Mouse (Mus musculus): ENCODE data around the gene Cluh. TPM values are rescaled to one million over a fixed set of nuclear protein-coding genes. Genes with fewer than 3 reads are reported as not detected.

The Cluh gene
- total RNA-seq (2021), result 10 to 100 TPM; 73.7 to 73.9 TPM
- long read RNA-seq, full-length matches to known transcripts, result 41 of 115 reads
- long read RNA-seq, partial matches to known transcripts, result 43 of 115 reads
- long read RNA-seq, other reads (novel, unspliced or antisense), result 31 of 115 reads

GRCm38 (mm10) chr11:74649095-74649646, at the start of gene Cluh:
Gene Cluh, plus strand, starts transcription at chr11:74649495.
- peak; percentile 97 to 99 for DNase-seq (ENCODE audit: low spot score in 2 of 2)

GRCm38 (mm10) chr11:74602286-74602685, 47.0 kb upstream of the Cluh start:
- no peak for DNase-seq (ENCODE audit: low spot score in 2 of 2)

DNA sequence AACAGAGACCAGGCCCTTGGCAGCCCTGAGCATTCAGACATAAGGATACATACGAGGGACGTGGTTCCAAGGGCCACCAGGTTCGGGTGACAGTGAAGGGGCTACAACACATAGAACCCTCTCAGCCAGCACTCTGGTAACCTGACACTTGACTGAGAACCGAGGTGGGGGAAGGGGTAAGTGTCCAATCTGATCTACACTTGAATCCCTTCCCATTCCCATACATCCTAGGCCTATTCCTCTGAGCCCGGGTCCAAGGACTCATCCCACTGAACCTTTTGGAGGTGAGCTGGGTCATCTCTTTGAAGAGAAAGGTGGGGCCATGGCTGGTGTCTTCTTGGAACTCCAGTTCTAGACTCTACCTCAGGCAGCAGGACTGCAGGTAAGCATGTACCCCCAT, 39.2 kb upstream of the Cluh start:
- no peak for DNase-seq (ENCODE audit: low spot score in 2 of 2)

DNA sequence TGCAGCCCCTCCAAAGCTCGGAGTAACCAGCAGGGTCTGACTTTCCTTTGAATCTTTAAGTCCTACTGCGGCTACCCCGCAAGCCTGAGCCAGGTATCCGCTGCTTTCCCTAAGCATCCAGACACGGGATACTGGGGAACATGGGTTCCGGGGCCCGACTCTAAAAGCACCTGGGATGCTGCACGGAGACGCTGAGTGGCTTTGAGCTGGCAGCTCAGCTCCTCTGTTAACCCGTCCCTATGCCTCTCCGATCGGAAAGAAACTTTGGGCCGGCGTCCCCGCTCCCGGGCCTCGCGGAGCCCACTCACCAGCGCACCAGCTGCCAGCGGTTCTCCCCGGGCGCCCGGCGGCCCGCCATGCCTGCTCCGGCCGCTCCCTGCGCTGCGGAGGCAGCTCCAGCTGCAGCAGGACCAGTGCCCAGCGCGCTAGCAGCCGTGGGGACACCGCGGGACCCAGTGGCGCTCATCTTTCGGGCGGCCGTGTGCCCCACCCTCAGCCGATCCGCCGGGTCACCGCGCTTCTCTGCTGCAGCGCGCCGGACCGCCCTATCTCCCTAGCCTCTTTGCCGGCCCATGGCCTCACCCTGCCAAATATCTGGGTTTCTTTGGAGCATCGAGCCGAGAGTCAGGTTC, 38.6 kb upstream of the Cluh start, which contains the start of gene Rap1gap2:
Gene Rap1gap2, minus strand, starts transcription at position 371 of the 632 bp plus-strand sequence.
- no peak for DNase-seq (ENCODE audit: low spot score in 2 of 2)

- DNase-seq (ENCODE audit: low spot score in 2 of 2), result no peak
These were observed 37.9 kb upstream of the Cluh start for GRCm38 (mm10) chr11:74611437-74611836.

DNA sequence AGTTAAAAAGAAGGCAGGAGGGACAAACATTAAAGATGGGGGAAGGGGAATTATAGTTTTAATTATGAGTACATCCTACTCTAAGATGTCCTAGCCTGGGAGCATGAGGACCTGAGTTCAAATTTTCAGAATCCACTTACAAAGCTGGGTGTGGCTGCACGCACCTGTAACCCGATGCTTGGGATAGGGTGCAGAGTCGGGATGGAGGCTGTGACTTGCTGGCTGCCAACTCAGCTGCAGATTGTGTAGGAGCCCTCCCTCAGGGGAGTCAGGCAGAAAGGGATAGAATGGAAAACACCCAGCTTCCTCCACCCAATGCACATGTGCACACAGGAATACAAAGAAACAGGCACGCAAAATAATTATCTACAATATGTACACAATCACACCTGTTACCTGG, 35.9 kb upstream of the Cluh start:
- no peak for DNase-seq (ENCODE audit: low spot score in 2 of 2)

GRCm38 (mm10) chr11:74615571-74615970, 33.7 kb upstream of the Cluh start:
- no peak for DNase-seq (ENCODE audit: low spot score in 2 of 2)

DNA sequence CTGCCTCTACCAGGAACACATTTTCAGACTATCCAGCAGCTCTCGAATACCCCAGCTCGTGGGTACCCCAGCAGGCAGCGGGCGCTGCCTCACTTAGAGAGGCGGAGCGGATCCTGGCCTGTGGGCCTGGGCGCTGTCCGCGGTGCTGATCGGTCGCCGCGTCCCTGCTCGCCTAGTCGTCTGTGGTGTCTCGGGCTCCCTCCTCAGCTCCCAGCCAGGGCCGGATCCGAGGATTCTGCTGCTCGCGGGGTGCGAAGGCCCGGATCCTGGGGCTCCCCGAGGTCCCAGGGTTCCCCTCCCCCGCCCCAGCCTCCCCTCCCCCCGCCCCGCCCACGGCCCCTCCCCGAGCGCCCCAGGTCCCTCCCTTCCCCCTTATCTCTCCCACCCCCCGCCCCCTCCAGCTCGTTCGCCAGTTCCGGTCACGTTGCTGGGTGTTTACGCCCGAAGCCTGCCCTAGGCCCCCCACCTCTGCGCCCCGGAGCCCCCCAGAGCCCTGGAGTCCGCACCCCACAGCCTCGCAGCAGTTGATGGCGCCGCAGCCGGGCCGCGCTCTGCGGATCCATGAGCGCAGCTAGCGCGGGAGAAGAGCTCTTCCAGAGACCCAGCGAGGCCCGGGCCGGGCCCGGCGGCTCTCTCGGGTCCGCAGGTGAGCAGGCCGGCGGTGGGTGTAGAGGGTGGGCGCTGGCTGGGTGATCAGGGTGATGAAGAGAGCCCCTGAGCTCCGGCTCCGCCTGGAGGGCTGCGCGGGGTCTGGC, 29.9 kb upstream of the Cluh start, which contains the start of gene Ccdc92b:
Gene Ccdc92b, plus strand, starts transcription at position 405 of the 755 bp plus-strand sequence.
- DNase-seq (ENCODE audit: low spot score in 2 of 2), result peak; percentile 48 to 74

DNA sequence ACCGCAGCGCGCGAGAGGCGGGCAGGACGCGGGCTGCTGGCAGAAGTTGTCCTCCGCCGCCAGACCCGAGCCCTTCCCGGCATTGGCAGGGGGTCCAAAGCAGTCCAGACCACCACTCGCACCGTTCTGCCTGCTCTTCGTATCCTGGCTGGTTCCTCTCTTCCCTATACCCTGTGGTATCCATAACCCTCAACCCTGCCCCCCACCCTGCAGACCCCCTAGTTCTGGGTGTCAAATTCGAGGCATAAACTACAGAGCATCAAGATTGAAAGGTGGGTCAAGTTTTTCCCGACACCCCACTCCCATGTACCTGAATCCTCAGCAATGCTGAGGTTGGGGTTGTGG, 29.4 kb upstream of the Cluh start:
- no peak for DNase-seq (ENCODE audit: low spot score in 2 of 2)

GRCm38 (mm10) chr11:74621974-74622669, 27.2 kb upstream of the Cluh start:
- no peak for DNase-seq (ENCODE audit: low spot score in 2 of 2)

GRCm38 (mm10) chr11:74623693-74624092, 25.6 kb upstream of the Cluh start:
- no peak for DNase-seq (ENCODE audit: low spot score in 2 of 2)

GRCm38 (mm10) chr11:74625333-74625732, 24.0 kb upstream of the Cluh start:
- DNase-seq (ENCODE audit: low spot score in 2 of 2), result no peak

DNA sequence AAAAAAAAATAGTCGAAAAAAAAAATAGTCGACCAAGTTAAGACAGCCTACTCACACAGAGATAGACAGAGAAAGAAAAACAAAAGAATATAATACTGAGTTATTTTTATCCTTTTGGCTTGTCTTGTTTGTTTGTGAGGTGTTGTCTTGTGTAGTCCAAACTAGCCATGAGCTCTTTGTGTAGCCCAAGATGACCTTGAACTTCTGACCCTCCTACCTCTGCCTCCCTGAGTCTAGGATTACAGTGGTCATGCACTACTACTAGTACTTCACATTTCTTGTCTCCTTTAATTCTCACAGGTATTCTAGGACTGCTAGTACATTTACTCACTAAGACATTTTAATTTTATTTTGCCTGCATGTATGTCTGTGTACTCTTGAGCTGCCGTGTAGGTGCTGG, 21.8 kb upstream of the Cluh start:
- no peak for DNase-seq (ENCODE audit: low spot score in 2 of 2)

DNA sequence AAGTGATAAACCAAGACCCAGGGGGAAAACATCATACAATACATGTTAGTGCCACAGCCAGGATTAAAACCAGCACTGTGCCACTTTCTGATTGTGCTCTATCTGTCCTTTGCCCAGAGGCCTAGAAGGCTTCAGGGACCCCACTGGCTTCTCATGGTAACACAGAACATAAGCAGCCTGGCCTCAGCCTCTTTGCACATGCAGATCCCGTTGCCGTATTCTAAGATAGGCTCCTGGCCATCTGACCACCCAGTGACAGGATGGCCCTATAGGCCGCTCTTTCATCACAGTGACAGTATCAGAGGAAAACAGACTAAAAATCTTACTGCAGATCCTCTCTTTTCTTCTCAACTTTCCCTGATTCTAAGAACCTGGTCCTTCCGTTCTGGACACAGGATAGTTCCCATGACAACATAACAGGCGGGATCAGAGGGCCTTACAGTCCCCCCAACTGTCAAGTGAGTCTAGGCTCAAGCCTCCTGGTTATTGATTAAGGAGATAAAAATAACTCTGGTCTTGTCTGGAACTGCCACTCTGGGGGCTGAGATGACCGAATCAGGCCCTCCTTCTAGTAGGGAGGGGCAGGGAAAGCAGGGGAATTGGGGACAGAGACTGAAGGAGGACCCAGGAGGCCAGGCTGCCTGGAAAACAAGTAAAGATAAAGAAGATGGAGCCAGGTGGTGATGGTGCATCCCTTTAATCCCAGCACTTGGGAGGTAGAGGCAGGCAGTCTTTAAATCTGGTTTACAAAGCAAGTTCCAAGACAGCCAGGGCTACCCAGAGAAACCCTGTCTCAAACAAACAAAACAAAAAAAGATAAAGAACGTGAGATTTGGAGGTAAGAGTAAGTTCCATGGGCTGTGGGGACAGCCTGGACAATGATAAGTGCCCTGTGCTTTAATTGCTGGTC, 17.2 kb upstream of the Cluh start:
- no peak for DNase-seq (ENCODE audit: low spot score in 2 of 2)

GRCm38 (mm10) chr11:74634490-74635275, 14.6 kb upstream of the Cluh start:
- DNase-seq (ENCODE audit: low spot score in 2 of 2), result peak in 1 of 2 experiments; percentile 79

DNA sequence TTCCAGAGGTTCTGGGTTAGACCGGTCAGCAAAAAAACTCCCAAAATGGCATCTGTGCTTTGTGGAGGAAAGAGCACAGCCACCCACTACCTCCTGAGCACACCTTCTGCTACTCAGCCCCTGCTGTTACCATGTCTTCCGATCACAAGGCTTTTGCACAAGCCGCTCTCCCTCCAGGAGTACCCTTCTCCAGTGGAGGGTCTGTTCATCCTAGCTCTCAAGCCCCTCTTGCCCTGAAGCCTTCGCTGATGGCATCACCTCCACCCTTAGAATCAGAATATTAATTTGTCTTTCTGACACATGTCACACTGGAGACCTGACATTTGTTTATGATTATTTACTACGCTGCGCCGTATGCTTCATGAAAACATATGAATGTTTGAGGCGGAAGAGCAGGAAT, 11.8 kb upstream of the Cluh start:
- DNase-seq (ENCODE audit: low spot score in 2 of 2), result no peak

DNA sequence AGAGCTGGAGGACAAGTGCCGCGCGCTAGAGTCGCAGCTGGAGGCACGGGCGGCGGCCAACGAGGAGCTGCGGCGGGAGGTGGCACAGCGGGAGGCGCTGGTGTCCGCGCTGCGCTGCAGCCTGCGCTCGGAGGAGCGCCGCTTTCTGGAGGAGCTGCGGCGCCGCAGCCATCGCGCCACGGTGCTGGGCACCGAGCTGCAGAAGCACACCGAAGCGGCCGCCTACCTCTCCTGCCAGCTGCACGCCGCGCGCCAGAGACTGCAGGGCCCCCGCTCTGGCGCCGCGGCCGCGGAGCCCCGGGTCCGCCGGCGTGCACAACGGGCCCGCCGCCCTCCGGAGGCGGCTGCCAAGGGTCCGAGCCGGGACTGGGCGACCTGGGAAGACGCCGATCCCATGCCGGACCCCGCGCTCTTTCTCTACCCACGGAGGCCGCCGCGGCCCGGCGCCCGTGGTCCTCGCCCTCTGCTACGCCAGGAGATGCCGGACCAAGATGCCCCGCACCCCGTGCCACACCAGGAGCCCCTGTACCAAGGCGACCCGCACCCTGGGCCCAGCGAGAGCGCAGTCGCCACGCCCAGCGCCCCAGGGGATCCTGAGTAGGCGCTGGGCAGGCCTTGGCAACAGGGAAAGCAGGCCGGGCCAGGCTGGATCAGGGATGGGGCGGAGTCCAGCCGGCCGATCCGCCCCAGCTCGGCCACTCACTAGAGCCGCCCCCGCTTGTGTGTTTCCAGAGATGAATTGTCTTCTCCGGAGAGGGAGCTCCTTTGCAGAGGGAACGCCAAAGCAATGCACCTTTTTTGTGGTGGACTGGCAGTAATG, 11.1 kb upstream of the Cluh start:
- peak; percentile 50 to 66 for DNase-seq (ENCODE audit: low spot score in 2 of 2)

GRCm38 (mm10) chr11:74638791-74639411, 10.4 kb upstream of the Cluh start:
- DNase-seq (ENCODE audit: low spot score in 2 of 2), result no peak

Data from layer of hippocampus, adult 18-20 months (tissue).